Comparison of ENCODE assay signal across 8 mouse cellular contexts in genomic region chr2:26933304-26934055, GRCm38 (mm10). TPM values are rescaled to one million over a fixed set of nuclear protein-coding genes. Genes with fewer than 3 reads are reported as not detected.
DNase-seq lines count a peak whose midpoint lies in the region; ATAC-seq and TF ChIP-seq lines count a peak whose summit lies in the region.

Gene Surf4, minus strand, starts transcription at chr2:26933928.
Gene Stkld1, plus strand, starts transcription at chr2:26934047.

- H3K9ac ChIP-seq in kidney, embryonic 15.5 days = peak within 1 kb of the TSS; percentile 100
- peak within 1 kb of the TSS; percentile 100 for H3K9ac ChIP-seq in limb, embryonic 15.5 days
- peak within 1 kb of the TSS; percentile 96 for H3K9ac ChIP-seq in midbrain, postnatal 0 days (replicated peaks; ENCODE audit: low read length, poor library complexity, severe bottlenecking)

- H3K27ac ChIP-seq in embryonic fibroblast, embryonic 13.5 days (ENCODE audit: insufficient read depth, low read length) = 0 out of 2 replicates have a peak within 1 kb of the TSS, but pooled peaks have one; percentile 11
- peak within 1 kb of the TSS; percentile 95 for H3K27ac ChIP-seq in heart, embryonic 10.5 days
- peak within 1 kb of the TSS; percentile 94 for H3K27ac ChIP-seq in kidney, embryonic 15.5 days
- peak within 1 kb of the TSS; percentile 94 for H3K27ac ChIP-seq in limb, embryonic 15.5 days
- peak within 1 kb of the TSS; percentile 78 for H3K27ac ChIP-seq in midbrain, postnatal 0 days (ENCODE audit: low read depth, low read length)

- WGBS in heart, embryonic 10.5 days = 1% methylated on average over 69 of the region's 70 CpGs
- 1% methylated on average over 51 of the region's 70 CpGs for WGBS in kidney, embryonic 15.5 days
- WGBS in limb, embryonic 15.5 days = under 1% methylated on average over 60 of the region's 70 CpGs
- WGBS in midbrain, postnatal 0 days = 1% methylated on average over 45 of the region's 70 CpGs

- peak; percentile 97 for ATAC-seq in kidney, embryonic 15.5 days (replicated peaks; ENCODE audit: low FRiP score)
- ATAC-seq in limb, embryonic 15.5 days (ENCODE audit: insufficient number of reproducible peaks, low FRiP score, low TSS enrichment, low read depth) = peak; percentile 94
- ATAC-seq in midbrain, postnatal 0 days (ENCODE audit: low FRiP score) = peak; percentile 94

- H3K4me3 ChIP-seq in C2C12 (ENCODE audit: insufficient read depth, poor library complexity, severe bottlenecking) = peak within 1 kb of the TSS; percentile 92
- peak within 1 kb of the TSS; percentile 96 for H3K4me3 ChIP-seq in embryonic fibroblast, embryonic 13.5 days (ENCODE audit: insufficient read depth, low read length)
- H3K4me3 ChIP-seq in heart, embryonic 10.5 days = peak within 1 kb of the TSS; percentile 97
- peak within 1 kb of the TSS; percentile 98 for H3K4me3 ChIP-seq in kidney, embryonic 15.5 days (replicated peaks)
- H3K4me3 ChIP-seq in limb, embryonic 15.5 days = peak within 1 kb of the TSS; percentile 94
- H3K4me3 ChIP-seq in midbrain, postnatal 0 days (ENCODE audit: low read depth, low read length) = peak within 1 kb of the TSS; percentile 93

- H3K9me3 ChIP-seq in heart, embryonic 10.5 days = no peaks in the 10 kb centered on the region
- no peaks in the 10 kb centered on the region for H3K9me3 ChIP-seq in kidney, embryonic 15.5 days (replicated peaks)
- no peaks in the 10 kb centered on the region for H3K9me3 ChIP-seq in limb, embryonic 15.5 days
- no peaks in the 10 kb centered on the region for H3K9me3 ChIP-seq in midbrain, postnatal 0 days (ENCODE audit: low read length)

- TF ChIP-seq POLR2A in embryonic fibroblast, embryonic 13.5 days (IDR thresholded peaks at IDR 0.05; ENCODE audit: low read depth, low read length) = peak; percentile 93

- peak; percentile 96 for DNase-seq in brain, adult 2 months (ENCODE audit: low read depth, low spot score)
- DNase-seq in heart, embryonic 10.5 days (ENCODE audit: low spot score) = peak; percentile 98
- peak; percentile 94 for DNase-seq in midbrain, postnatal 0 days (ENCODE audit: low spot score)
- DNase-seq in spleen, postnatal 10 days (ENCODE audit: low spot score in 2 of 2) = peak; percentile 85 to 96

- peak within 1 kb of the TSS; percentile 89 for H3ac ChIP-seq in C2C12 (ENCODE audit: control insufficient read depth, insufficient read length, low read depth)

- H3K27me3 ChIP-seq in C2C12 (ENCODE audit: control insufficient read depth, insufficient read depth, insufficient read length) = no peaks in the 10 kb centered on the region
- H3K27me3 ChIP-seq in heart, embryonic 10.5 days (ENCODE audit: insufficient read depth, poor library complexity, severe bottlenecking) = no peaks in the 10 kb centered on the region
- no peaks in the 10 kb centered on the region for H3K27me3 ChIP-seq in kidney, embryonic 15.5 days
- no peaks in the 10 kb centered on the region for H3K27me3 ChIP-seq in limb, embryonic 15.5 days
- H3K27me3 ChIP-seq in midbrain, postnatal 0 days (ENCODE audit: insufficient read depth, low read length) = no peaks in the 10 kb centered on the region

- peaks cover 35% of the 10 kb centered on the region for H3K36me3 ChIP-seq in C2C12 (ENCODE audit: control insufficient read depth, insufficient read depth)
- peaks cover 33% of the 10 kb centered on the region for H3K36me3 ChIP-seq in heart, embryonic 10.5 days
- H3K36me3 ChIP-seq in kidney, embryonic 15.5 days = peaks cover 32% of the 10 kb centered on the region
- H3K36me3 ChIP-seq in limb, embryonic 15.5 days = peaks cover 31% of the 10 kb centered on the region
- peaks cover 8% of the 10 kb centered on the region for H3K36me3 ChIP-seq in midbrain, postnatal 0 days (ENCODE audit: insufficient read depth, low read length)

- H3K4me1 ChIP-seq in embryonic fibroblast, embryonic 13.5 days (ENCODE audit: control insufficient read depth, insufficient read depth, low read length) = peaks cover 9% of the 10 kb centered on the region; the same call in 1 of the 2 replicates
- peaks cover 32% of the 10 kb centered on the region for H3K4me1 ChIP-seq in heart, embryonic 10.5 days
- H3K4me1 ChIP-seq in kidney, embryonic 15.5 days = peaks cover 35% of the 10 kb centered on the region
- peaks cover 31% of the 10 kb centered on the region for H3K4me1 ChIP-seq in limb, embryonic 15.5 days
- peaks cover 7% of the 10 kb centered on the region; the same call in 1 of the 2 replicates for H3K4me1 ChIP-seq in midbrain, postnatal 0 days (ENCODE audit: insufficient read depth, low read length)

- peaks cover 43% of the 10 kb centered on the region for H3K79me3 ChIP-seq in C2C12 (ENCODE audit: low read depth)

- peaks cover 46% of the 10 kb centered on the region for H3K79me2 ChIP-seq in C2C12 (ENCODE audit: control insufficient read depth, insufficient read depth)

- no peak for TF ChIP-seq CTCF in C2C12 (IDR thresholded peaks at IDR 0.05; ENCODE audit: control insufficient read depth, insufficient read depth, insufficient read length)
- no peak for TF ChIP-seq CTCF in embryonic fibroblast, embryonic 13.5 days (IDR thresholded peaks at IDR 0.05; ENCODE audit: borderline replicate concordance, insufficient read depth, low read length)
- no peak for TF ChIP-seq CTCF in midbrain, postnatal 0 days (IDR thresholded peaks at IDR 0.05)

- H3K4me2 ChIP-seq in kidney, embryonic 15.5 days = peak within 1 kb of the TSS; percentile 71
- H3K4me2 ChIP-seq in limb, embryonic 15.5 days = peak within 1 kb of the TSS; percentile 50
- H3K4me2 ChIP-seq in midbrain, postnatal 0 days (ENCODE audit: low read depth, low read length, poor library complexity, severe bottlenecking) = peak within 1 kb of the TSS; percentile 91

TF ChIP-seq in C2C12, 6 proteins besides CTCF, POLR2A, EP300 and RAD21:
- no peak for TF ChIP-seq MAX (IDR thresholded peaks at IDR 0.05)
- TF ChIP-seq MYOG (IDR thresholded peaks at IDR 0.05; ENCODE audit: control insufficient read depth, extremely low read depth, insufficient read length) = no peak
- no peak for TF ChIP-seq FOSL1 (IDR thresholded peaks at IDR 0.05; ENCODE audit: insufficient read depth, low read length, poor library complexity, severe bottlenecking)
- TF ChIP-seq MYOD1 (IDR thresholded peaks at IDR 0.05; ENCODE audit: control insufficient read depth, insufficient read length, low read depth) = no peak
- TF ChIP-seq CEBPB (IDR thresholded peaks at IDR 0.05; ENCODE audit: low read depth) = no peak
- no peak for TF ChIP-seq USF1 (IDR thresholded peaks at IDR 0.05; ENCODE audit: low read depth)

RNA-seq across cellular contexts. Expression of gene Surf4, which starts in this region (rescaled TPM):
- 165 TPM for polyA plus RNA-seq in C2C12 (2012; fragmentation: generic; extraction: Trizol)
- 325 and 358 TPM in 2 replicates for polyA plus RNA-seq in embryonic fibroblast, embryonic 13.5 days (2011; ENCODE audit: insufficient read length, low read depth, missing spikeins)
- 229 and 242 TPM in 2 replicates for polyA plus RNA-seq in heart, embryonic 10.5 days (2016; fragmentation: Nextera tagmentation; extraction: Ambion mirVana)
- 224 and 227 TPM in 2 replicates for polyA plus RNA-seq in kidney, embryonic 15.5 days (2015; fragmentation: Nextera tagmentation; extraction: Ambion mirVana)
- polyA plus RNA-seq in limb, embryonic 15.5 days (2015; fragmentation: Nextera tagmentation; extraction: Ambion mirVana) = 323 and 330 TPM in 2 replicates
- 108 and 120 TPM in 2 replicates for total RNA-seq in midbrain, postnatal 0 days (2014; rRNA removed)
- 101 and 102 TPM in 2 replicates for polyA plus RNA-seq in midbrain, postnatal 0 days (2015; fragmentation: Nextera tagmentation; extraction: Ambion mirVana)

RNA-seq across cellular contexts. Expression of gene Stkld1, which starts in this region (rescaled TPM):
- polyA plus RNA-seq in C2C12 (2012; fragmentation: generic; extraction: Trizol) = not detected
- polyA plus RNA-seq in embryonic fibroblast, embryonic 13.5 days (2011; ENCODE audit: insufficient read length, low read depth, missing spikeins) = not detected in 2 replicates
- 0.15 and 0.36 TPM in 2 replicates for polyA plus RNA-seq in heart, embryonic 10.5 days (2016; fragmentation: Nextera tagmentation; extraction: Ambion mirVana)
- polyA plus RNA-seq in kidney, embryonic 15.5 days (2015; fragmentation: Nextera tagmentation; extraction: Ambion mirVana) = 0.08 TPM in 1 of 2 replicates, not detected in the other
- 0.06 and 0.17 TPM in 2 replicates for polyA plus RNA-seq in limb, embryonic 15.5 days (2015; fragmentation: Nextera tagmentation; extraction: Ambion mirVana)
- 0.33 TPM in 1 of 2 replicates, not detected in the other for total RNA-seq in midbrain, postnatal 0 days (2014; rRNA removed)
- polyA plus RNA-seq in midbrain, postnatal 0 days (2015; fragmentation: Nextera tagmentation; extraction: Ambion mirVana) = 0.11 and 0.17 TPM in 2 replicates

Comparison
In these comparisons a context has a peak if more than half of its experiments do, and no peak if none do; other contexts are left out.
1. Peak in every context shown above with its lines: DNase-seq, ATAC-seq, H3K4me3 ChIP-seq and H3K27ac ChIP-seq.
2. H3K27ac ChIP-seq: peak in every context shown above with its lines; median percentile 95 in heart, embryonic 10.5 days; 94 in kidney, embryonic 15.5 days; 94 in limb, embryonic 15.5 days; 78 in midbrain, postnatal 0 days; 11 in embryonic fibroblast, embryonic 13.5 days.